Comparison of ENCODE assay signal across 8 mouse cellular contexts in genomic region chr4:136466226-136466625, GRCm38 (mm10). TPM values are rescaled to one million over a fixed set of nuclear protein-coding genes. Genes with fewer than 3 reads are reported as not detected.
DNase-seq lines count a peak whose midpoint lies in the region; ATAC-seq lines count a peak whose summit lies in the region.

No protein-coding gene starts in this region.

- DNase-seq in urinary bladder, postnatal 14 days (ENCODE audit: low spot score): peak; percentile 41
- DNase-seq in urinary bladder, adult 2 months (ENCODE audit: low spot score): no peak
- DNase-seq in gastrocnemius, postnatal 10 days: peak; percentile 36
- peak; percentile 46 for DNase-seq in kidney, adult 11 months
- DNase-seq in testis, postnatal 14 days (ENCODE audit: low spot score): peak; percentile 37
- no peak for DNase-seq in frontal cortex, adult 2 months (ENCODE audit: extremely low spot score in 1 of 2, low spot score in 1 of 2)
- DNase-seq in frontal cortex, postnatal 25 days (ENCODE audit: low spot score in 2 of 2): no peak

- no peak for ATAC-seq in megakaryocyte-erythroid progenitor cell, adult 5-6 weeks (replicated peaks; ENCODE audit: low FRiP score, low TSS enrichment, poor library complexity, severe bottlenecking)

RNA-seq across cellular contexts. Expression of gene Luzp1, which starts 3.3 kb away (rescaled TPM):
- 26.2 TPM in 2 replicates for polyA plus RNA-seq in urinary bladder, adult 2 months (2012; rRNA removed)
- total RNA-seq in gastrocnemius, postnatal 10 days (2021): 10 to 100 TPM; 17.8 to 22.8 TPM
- polyA plus RNA-seq in frontal cortex, adult 2 months (2012; rRNA removed): 21.6 and 21.9 TPM in 2 replicates
- total RNA-seq in megakaryocyte-erythroid progenitor cell, adult 5-6 weeks (2014; fragmentation: Nextera tagmentation): 4.0 and 13.9 TPM in 2 replicates
- 2.3 and 3.7 TPM in 2 replicates for total RNA-seq in megakaryocyte-erythroid progenitor cell, adult 5-6 weeks (2017)

RNA-seq across cellular contexts. Expression of gene 6030445D17Rik, which starts 4.2 kb away (rescaled TPM):
- 1.3 and 1.4 TPM in 2 replicates for polyA plus RNA-seq in urinary bladder, adult 2 months (2012; rRNA removed)
- under 1 TPM; 0.25 to 0.26 TPM for total RNA-seq in gastrocnemius, postnatal 10 days (2021)
- 0.34 and 0.36 TPM in 2 replicates for polyA plus RNA-seq in frontal cortex, adult 2 months (2012; rRNA removed)
- not detected in 2 replicates for total RNA-seq in megakaryocyte-erythroid progenitor cell, adult 5-6 weeks (2014; fragmentation: Nextera tagmentation)
- 1.2 TPM in 1 of 2 replicates, not detected in the other for total RNA-seq in megakaryocyte-erythroid progenitor cell, adult 5-6 weeks (2017)

RNA-seq across cellular contexts. Expression of gene Htr1d, which starts 42.9 kb away (rescaled TPM):
- polyA plus RNA-seq in urinary bladder, adult 2 months (2012; rRNA removed): 2.8 and 4.0 TPM in 2 replicates
- total RNA-seq in gastrocnemius, postnatal 10 days (2021): under 1 TPM in 1 of 2 experiments, not detected in 1; 0.07 TPM
- polyA plus RNA-seq in frontal cortex, adult 2 months (2012; rRNA removed): 2.5 and 3.4 TPM in 2 replicates
- not detected in 2 replicates for total RNA-seq in megakaryocyte-erythroid progenitor cell, adult 5-6 weeks (2014; fragmentation: Nextera tagmentation)
- total RNA-seq in megakaryocyte-erythroid progenitor cell, adult 5-6 weeks (2017): not detected in 2 replicates

Comparison
In these comparisons a context has a peak if more than half of its experiments do, and no peak if none do; other contexts are left out.
1. DNase-seq: peak in urinary bladder, postnatal 14 days (single experiment), gastrocnemius, postnatal 10 days (single experiment), kidney, adult 11 months (single experiment) and testis, postnatal 14 days (single experiment); none in urinary bladder, adult 2 months (single experiment), frontal cortex, adult 2 months (0 of 2) and frontal cortex, postnatal 25 days (0 of 2).